Mouse (Mus musculus) heart, postnatal 4 days (tissue): ENCODE results near the gene Anapc2. TPM values are rescaled to one million over a fixed set of nuclear protein-coding genes. Genes with fewer than 3 reads are reported as not detected.
A peak's percentile ranks its signal among the peaks of the same experiment; 100 is the strongest.

ENCODE experiments used
- DNase-seq: peaks from one replicate; pipeline ENCODE4 v3.0.0; 2021
- total RNA-seq, 2 experiments: library from RNA; stranded (reverse); gene quantifications; 2 replicates each; pipeline ENCODE4 v1.2.3; 2021

Gene Anapc2
- total RNA-seq, 2 experiments from 2014 or later = 49.7 to 53.1 TPM

GRCm38 (mm10) chr2:25273010-25273409 is 732 bp downstream of the Anapc2 start:
- DNase-seq = no peak

- DNase-seq = peak; percentile 91
Measured at GRCm38 (mm10) chr2:25278928-25279882, 6.9 kb downstream of the Anapc2 start.

GRCm38 (mm10) chr2:25285551-25285950 is 13.3 kb downstream of the Anapc2 start:
- DNase-seq = no peak

GRCm38 (mm10) chr2:25286314-25286713 is 14.0 kb downstream of the Anapc2 start:
- no peak for DNase-seq

GRCm38 (mm10) chr2:25286837-25287636 is 14.8 kb downstream of the Anapc2 start:
- peak; percentile 30 for DNase-seq

- no peak for DNase-seq
Measured at GRCm38 (mm10) chr2:25287927-25288649, 15.8 kb downstream of the Anapc2 start, which contains the start of gene Tmem210. Gene Tmem210, plus strand, starts transcription at chr2:25288145.

- DNase-seq = no peak
Measured at GRCm38 (mm10) chr2:25288734-25289345, 16.6 kb downstream of the Anapc2 start.

- DNase-seq = peak; percentile 69
Measured at GRCm38 (mm10) chr2:25289651-25290050, 17.4 kb downstream of the Anapc2 start, which contains the start of gene Lrrc26. Gene Lrrc26, plus strand, starts transcription at chr2:25289915.

- DNase-seq = no peak
Measured at GRCm38 (mm10) chr2:25290101-25290815, 18.0 kb downstream of the Anapc2 start.

GRCm38 (mm10) chr2:25290816-25291130 is 18.5 kb downstream of the Anapc2 start:
- DNase-seq = no peak

- DNase-seq = no peak
Measured at GRCm38 (mm10) chr2:25291184-25292053, 19.1 kb downstream of the Anapc2 start.

- DNase-seq = no peak
Measured at GRCm38 (mm10) chr2:25292054-25292544, 19.8 kb downstream of the Anapc2 start.

GRCm38 (mm10) chr2:25292856-25293255 is 20.6 kb downstream of the Anapc2 start:
- DNase-seq = peak; percentile 87

- DNase-seq = no peak
Measured at GRCm38 (mm10) chr2:25293706-25294105, 21.4 kb downstream of the Anapc2 start.

- no peak for DNase-seq
Measured at GRCm38 (mm10) chr2:25297093-25297492, 24.8 kb downstream of the Anapc2 start.

- no peak for DNase-seq
Measured at GRCm38 (mm10) chr2:25298046-25298445, 25.8 kb downstream of the Anapc2 start.

- DNase-seq = no peak
Measured at GRCm38 (mm10) chr2:25303452-25303851, 31.2 kb downstream of the Anapc2 start.

GRCm38 (mm10) chr2:25303931-25304656 is 31.8 kb downstream of the Anapc2 start:
- no peak for DNase-seq
